Mouse (Mus musculus) neural tube, embryonic 14.5 days (tissue): ENCODE measurements around the gene Calm3. TPM values are rescaled to one million over a fixed set of nuclear protein-coding genes. Genes with fewer than 3 reads are reported as not detected.
A peak's percentile ranks its signal among the peaks of the same experiment; 100 is the strongest.

Experiments
- ATAC-seq: fragments of 200-750 bp; cut with Nextera tagmentation; 2 replicates; pipeline ENCODE4 v1.8.0; 2017; ENCODE audit warnings: low read depth, mild to moderate bottlenecking, moderate TSS enrichment, moderate library complexity
- H3K27ac ChIP-seq: fragments of 300-500 bp; sonication (generic); 2 replicates; pipeline ENCODE4 v1.5.1; 2014; ENCODE audit warnings: low read depth, mild to moderate bottlenecking, control low read depth, low read length, moderate library complexity, mixed read lengths
- H3K27me3 ChIP-seq: fragments of 300-500 bp; sonication (generic); 2 replicates; pipeline ENCODE4 v1.6.1; 2014; ENCODE audit warnings: low read length; ENCODE audit not compliant: control insufficient read depth, insufficient read depth
- H3K36me3 ChIP-seq: fragments of 300-500 bp; sonication (generic); 2 replicates; pipeline ENCODE4 v1.6.1; 2014; ENCODE audit warnings: low read length, mixed read lengths; ENCODE audit not compliant: control insufficient read depth, insufficient read depth
- H3K4me1 ChIP-seq: fragments of 300-500 bp; sonication (generic); 2 replicates; pipeline ENCODE4 v1.6.1; 2014; ENCODE audit warnings: low read length; ENCODE audit not compliant: control insufficient read depth, insufficient read depth
- H3K4me2 ChIP-seq: fragments of 300-500 bp; sonication (generic); 2 replicates; pipeline ENCODE4 v1.6.1; 2014; ENCODE audit warnings: mild to moderate bottlenecking, low read depth, low read length, control low read depth
- H3K4me3 ChIP-seq: fragments of 300-500 bp; sonication (generic); 2 replicates; pipeline ENCODE4 v1.5.1; 2014; ENCODE audit warnings: low read depth, low read length, control low read depth, mixed read lengths
- H3K9ac ChIP-seq: fragments of 300-500 bp; sonication (generic); replicated peaks from 2 replicates; pipeline ENCODE4 v1.6.1; 2014; ENCODE audit warnings: low read depth, mild to moderate bottlenecking, control low read depth, low read length, mixed read lengths
- H3K9me3 ChIP-seq: fragments of 300-500 bp; sonication (generic); 2 replicates; pipeline ENCODE4 v1.6.1; 2016; ENCODE audit warnings: low read length; ENCODE audit not compliant: control insufficient read depth
- WGBS: fragments of 180-500 bp; shearing (Covaris S2); extraction: QIAGEN DNeasy Blood & Tissue Kit; methylation state at CpG from one replicate; pipeline ENCODE4 v1.1.7; 2014; 5-methylcytosine and 5-hydroxymethylcytosine counted together
- polyA plus RNA-seq: library from polyadenylated mRNA; unstranded; fragments of >200 nt; fragmentation: Nextera tagmentation; extraction: Ambion mirVana; gene quantifications from 2 replicates; pipeline ENCODE4 v1.2.1, GENCODE M21; 2014

Gene Calm3
- polyA plus RNA-seq, 1 experiment from 2014 or later: 503 TPM

- Histone ChIP-seq H3K9ac (no peak overlapping the region), H3K9me3 (no peaks in the 10 kb centered on the region), H3K4me1 (peaks cover 30% of the 10 kb centered on the region), H3K4me2 (no peak overlapping the region), H3K27ac (peak overlapping the region; percentile 52; the same call in 1 of the 2 replicates), H3K27me3 (no peaks in the 10 kb centered on the region), H3K36me3 (no peaks in the 10 kb centered on the region), H3K4me3 (no peak overlapping the region)
- 26% methylated on average over 18 of the region's 18 CpGs for WGBS
- ATAC-seq: peak; percentile 63
These were observed 27.1 kb upstream of the Calm3 start for GRCm38 (mm10) chr7:16950861-16951635.

- Histone ChIP-seq H3K27me3 (no peaks in the 10 kb centered on the region), H3K4me2 (peak overlapping the region; percentile 55), H3K36me3 (no peaks in the 10 kb centered on the region), H3K9me3 (no peaks in the 10 kb centered on the region), H3K4me1 (peaks cover 33% of the 10 kb centered on the region), H3K9ac (peak overlapping the region; percentile 34; the same call in 1 of the 2 replicates), H3K4me3 (peak overlapping the region; percentile 17), H3K27ac (peak overlapping the region; percentile 64)
- WGBS: 11% methylated on average over 29 of the region's 29 CpGs
- peak; percentile 57 for ATAC-seq
These were observed 26.3 kb upstream of the Calm3 start for GRCm38 (mm10) chr7:16949908-16950841.

- no peaks in the 10 kb centered on the region for H3K27me3 ChIP-seq
- no peaks in the 10 kb centered on the region for H3K9me3 ChIP-seq
- H3K4me1 ChIP-seq: peaks cover 36% of the 10 kb centered on the region
- H3K4me2 ChIP-seq: peak overlapping the region; percentile 98; the same call in 1 of the 2 replicates
- no peak overlapping the region for H3K4me3 ChIP-seq
- no peak for ATAC-seq
- H3K9ac ChIP-seq: no peak overlapping the region
- no peaks in the 10 kb centered on the region for H3K36me3 ChIP-seq
- H3K27ac ChIP-seq: no peak overlapping the region
- WGBS: 55% methylated on average over 8 of the region's 8 CpGs
These were observed 25.1 kb upstream of the Calm3 start for GRCm38 (mm10) chr7:16948923-16949458.

GRCm38 (mm10) chr7:16947959-16948361 is 24.0 kb upstream of the Calm3 start:
- H3K4me2 ChIP-seq: peak overlapping the region; percentile 98
- WGBS: 0% methylated on average over 4 of the region's 4 CpGs
- peaks cover 45% of the 10 kb centered on the region for H3K4me1 ChIP-seq
- H3K9me3 ChIP-seq: no peaks in the 10 kb centered on the region
- H3K27ac ChIP-seq: peak overlapping the region; percentile 77
- no peaks in the 10 kb centered on the region for H3K36me3 ChIP-seq
- H3K4me3 ChIP-seq: peak overlapping the region; percentile 75
- H3K27me3 ChIP-seq: no peaks in the 10 kb centered on the region
- peak overlapping the region; percentile 86 for H3K9ac ChIP-seq
- no peak for ATAC-seq

GRCm38 (mm10) chr7:16947349-16947895 is 23.5 kb upstream of the Calm3 start:
- Histone ChIP-seq H3K36me3 (no peaks in the 10 kb centered on the region), H3K4me3 (peak overlapping the region; percentile 75), H3K4me2 (peak overlapping the region; percentile 98), H3K9me3 (no peaks in the 10 kb centered on the region), H3K27ac (peak overlapping the region; percentile 77), H3K27me3 (no peaks in the 10 kb centered on the region), H3K9ac (peak overlapping the region; percentile 86), H3K4me1 (peaks cover 46% of the 10 kb centered on the region)
- WGBS: 13% methylated on average over 21 of the region's 22 CpGs
- no peak for ATAC-seq

- peak overlapping the region; percentile 98 for H3K4me2 ChIP-seq
- H3K27me3 ChIP-seq: no peaks in the 10 kb centered on the region
- 1% methylated on average over 49 of the region's 53 CpGs for WGBS
- peaks cover 46% of the 10 kb centered on the region for H3K4me1 ChIP-seq
- H3K4me3 ChIP-seq: peak overlapping the region; percentile 75
- H3K9me3 ChIP-seq: no peaks in the 10 kb centered on the region
- no peak for ATAC-seq
- peak overlapping the region; percentile 77 for H3K27ac ChIP-seq
- no peaks in the 10 kb centered on the region for H3K36me3 ChIP-seq
- peak overlapping the region; percentile 86 for H3K9ac ChIP-seq
These were observed 22.8 kb upstream of the Calm3 start for GRCm38 (mm10) chr7:16946441-16947348.

GRCm38 (mm10) chr7:16945419-16945818 is 21.5 kb upstream of the Calm3 start:
- no peaks in the 10 kb centered on the region for H3K36me3 ChIP-seq
- peak overlapping the region; percentile 94 for H3K27ac ChIP-seq
- ATAC-seq: no peak
- no peaks in the 10 kb centered on the region for H3K27me3 ChIP-seq
- H3K9ac ChIP-seq: peak overlapping the region; percentile 86
- H3K4me2 ChIP-seq: peak overlapping the region; percentile 98
- H3K4me1 ChIP-seq: peaks cover 46% of the 10 kb centered on the region
- H3K9me3 ChIP-seq: no peaks in the 10 kb centered on the region
- peak overlapping the region; percentile 75 for H3K4me3 ChIP-seq
- 11% methylated on average over 17 of the region's 17 CpGs for WGBS

- Histone ChIP-seq H3K4me2 (peak overlapping the region; percentile 98), H3K27me3 (no peaks in the 10 kb centered on the region), H3K27ac (peak overlapping the region; percentile 94), H3K9ac (peak overlapping the region; percentile 86), H3K4me1 (peaks cover 41% of the 10 kb centered on the region), H3K36me3 (no peaks in the 10 kb centered on the region), H3K9me3 (no peaks in the 10 kb centered on the region), H3K4me3 (peak overlapping the region; percentile 75)
- no peak; the same call in 1 of the 2 replicates for ATAC-seq
- WGBS: under 1% methylated on average over 22 of the region's 22 CpGs
These were observed 20.9 kb upstream of the Calm3 start for GRCm38 (mm10) chr7:16944808-16945315.
